Mouse (Mus musculus) ES-E14 (cell line): ENCODE results near the gene Chac2. TPM values are rescaled to one million over a fixed set of nuclear protein-coding genes. Genes with fewer than 3 reads are reported as not detected.

Source experiments
- DNase-seq: peaks from one replicate; pipeline ENCODE4 v3.0.0-alpha.2; 2013; ENCODE audit warnings: low read depth, low spot score
- H3K27ac ChIP-seq: 2 replicates; pipeline ENCODE4 v1.5.1; 2012; ENCODE audit warnings: low read depth, mild to moderate bottlenecking, low read length, moderate library complexity, mixed read lengths; ENCODE audit not compliant: poor library complexity, insufficient read depth, severe bottlenecking
- H3K36me3 ChIP-seq: 2 replicates; pipeline ENCODE4 v1.6.1; 2012; ENCODE audit warnings: mild to moderate bottlenecking, low read length, moderate library complexity, mixed read lengths; ENCODE audit not compliant: control insufficient read depth, poor library complexity, insufficient read depth, severe bottlenecking
- H3K4me1 ChIP-seq, 2 experiments: fragments of 150-350 bp in 1 of 2; sonication (generic) in 1 of 2; 2 replicates each; pipeline ENCODE4 v1.6.1; 2012; ENCODE audit warnings: low read length in 2 of 2, mild to moderate bottlenecking in 1 of 2, mixed read lengths in 1 of 2; ENCODE audit not compliant: control insufficient read depth in 2 of 2, insufficient read depth in 2 of 2, poor library complexity in 1 of 2
- H3K4me3 ChIP-seq, 2 experiments: fragments of 150-350 bp in 1 of 2; sonication (generic) in 1 of 2; 2 replicates each; pipeline ENCODE4 v1.5.1; 2012; ENCODE audit warnings: low read length in 2 of 2, low read depth in 1 of 2, mild to moderate bottlenecking in 1 of 2, mixed read lengths in 1 of 2; ENCODE audit not compliant: insufficient read depth in 1 of 2, poor library complexity in 1 of 2, severe bottlenecking in 1 of 2
- H3K9ac ChIP-seq: 2 replicates; pipeline ENCODE4 v1.6.1; 2012; ENCODE audit warnings: low read depth, mild to moderate bottlenecking, low read length, mixed read lengths; ENCODE audit not compliant: poor library complexity, insufficient read depth, severe bottlenecking
- H3K9me3 ChIP-seq: fragments of 150-350 bp; sonication (generic); 2 replicates; pipeline ENCODE4 v1.6.1; 2012; ENCODE audit warnings: low read depth, mild to moderate bottlenecking, low read length; ENCODE audit not compliant: control insufficient read depth, insufficient read depth
- CHD2 ChIP-seq: IDR thresholded peaks from 2 replicates; pipeline ENCODE4 v1.6.1; 2014; ENCODE audit warnings: mild to moderate bottlenecking, low read depth, low read length, inconsistent platforms
- HCFC1 ChIP-seq: IDR thresholded peaks from 2 replicates; pipeline ENCODE4 v1.6.1; 2012; ENCODE audit warnings: low read length, inconsistent platforms, borderline replicate concordance; ENCODE audit not compliant: insufficient read depth
- MAFK ChIP-seq: IDR thresholded peaks from 2 replicates; pipeline ENCODE4 v1.6.1; 2014; ENCODE audit warnings: mild to moderate bottlenecking, low read depth, low read length, inconsistent platforms; ENCODE audit not compliant: insufficient read depth
- ZC3H11A ChIP-seq: IDR thresholded peaks from 2 replicates; pipeline ENCODE4 v1.6.1; 2012; ENCODE audit warnings: low read depth, mild to moderate bottlenecking, inconsistent platforms, low read length, borderline replicate concordance
- ZNF384 ChIP-seq: IDR thresholded peaks from 2 replicates; pipeline ENCODE4 v1.6.1; 2012; ENCODE audit warnings: low read depth, low read length, inconsistent platforms
- in situ Hi-C, 2 experiments: fragments of 600-800 bp; cut with MboI; formaldehyde crosslinking; loops; one replicate each; pipeline ENCODE4 v1.15.1; 2025; ENCODE audit warnings: low sequenced_read_pairs in 2 of 2, inconsistent platforms in 1 of 2; ENCODE audit not compliant: unreplicated experiment in 2 of 2
- total RNA-seq: library from RNA; depleted of rRNA; stranded (reverse); fragments of 300-350 nt; gene quantifications from 2 replicates; pipeline ENCODE4 v1.2.3, GENCODE M21; 2012

The Chac2 gene
- total RNA-seq, 1 experiment, result 5.3 TPM

- no peak overlapping the region for H3K4me3 ChIP-seq
- no peak for TF ChIP-seq ZC3H11A
- no peak for TF ChIP-seq CHD2
- TF ChIP-seq MAFK, result no peak
- no peak for TF ChIP-seq HCFC1
- no peak for TF ChIP-seq ZNF384
- no peaks in the 10 kb centered on the region for H3K9me3 ChIP-seq
- no peaks in the 10 kb centered on the region for H3K4me1 ChIP-seq
- in situ Hi-C loops, result no loop called here
- H3K36me3 ChIP-seq, result no peaks in the 10 kb centered on the region
- no peak overlapping the region for H3K9ac ChIP-seq
- DNase-seq, result no peak
- H3K27ac ChIP-seq, result no peak overlapping the region
These were observed 15.2 kb upstream of the Chac2 start for GRCm38 (mm10) chr11:31001169-31001908.

DNA sequence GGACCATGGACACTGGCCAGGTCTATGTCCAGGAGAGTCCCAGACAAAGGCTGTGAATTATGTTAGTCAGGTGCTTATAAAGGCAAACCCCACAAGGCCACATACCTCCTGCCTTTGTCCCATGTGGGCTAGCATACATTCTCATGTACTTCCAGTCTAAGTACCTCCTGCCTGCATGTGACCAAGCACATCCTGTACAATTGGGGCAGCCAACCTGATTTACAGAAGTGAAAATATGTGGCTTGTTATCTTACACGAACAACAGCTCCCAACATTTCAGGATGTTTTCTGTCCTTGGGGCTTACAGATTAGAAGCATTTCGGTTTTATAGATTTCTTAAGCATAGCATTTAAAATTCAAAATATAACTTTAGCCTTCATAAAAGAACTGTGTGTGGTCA is 13.9 kb upstream of the Chac2 start:
- Histone ChIP-seq H3K9ac (no peak overlapping the region), H3K27ac (no peak overlapping the region), H3K4me3 (no peak overlapping the region), H3K36me3 (no peaks in the 10 kb centered on the region), H3K9me3 (no peaks in the 10 kb centered on the region), H3K4me1 (no peaks in the 10 kb centered on the region)
- TF ChIP-seq MAFK (no peak), CHD2 (no peak), ZNF384 (no peak), HCFC1 (no peak), ZC3H11A (no peak)
- no peak for DNase-seq
- in situ Hi-C loops, result no loop called here

- H3K36me3 ChIP-seq, result no peaks in the 10 kb centered on the region
- no peak overlapping the region for H3K9ac ChIP-seq
- TF ChIP-seq MAFK (no peak), HCFC1 (no peak), ZC3H11A (no peak), ZNF384 (no peak), CHD2 (no peak)
- no peak overlapping the region for H3K27ac ChIP-seq
- no peaks in the 10 kb centered on the region for H3K9me3 ChIP-seq
- no peak for DNase-seq
- no peak overlapping the region for H3K4me3 ChIP-seq
- H3K4me1 ChIP-seq, result no peaks in the 10 kb centered on the region
- in situ Hi-C loops, result no loop called here
These were observed 12.6 kb upstream of the Chac2 start for GRCm38 (mm10) chr11:30998704-30999103.

DNA sequence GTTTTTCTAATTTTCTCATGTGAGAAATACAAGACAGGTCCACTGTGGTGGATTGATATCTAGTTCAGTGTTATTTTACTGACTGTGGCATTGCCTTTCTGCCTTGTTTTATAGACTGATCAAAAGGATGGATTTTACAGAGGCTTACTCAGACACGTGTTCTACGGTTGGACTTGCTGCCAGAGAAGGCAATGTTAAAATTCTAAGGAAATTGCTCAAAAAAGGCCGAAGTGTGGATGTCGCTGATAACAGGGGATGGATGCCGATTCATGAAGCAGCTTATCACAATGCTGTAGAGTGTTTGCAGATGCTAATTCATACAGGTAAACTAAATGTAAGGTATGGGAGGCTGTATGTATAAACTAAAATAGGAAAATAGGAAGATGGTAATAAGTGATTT is 12.0 kb upstream of the Chac2 start:
- TF ChIP-seq HCFC1 (no peak), ZNF384 (no peak), ZC3H11A (no peak)
- H3K36me3 ChIP-seq, result no peaks in the 10 kb centered on the region
- in situ Hi-C loops, result no loop called here
- no peak for DNase-seq
- H3K9me3 ChIP-seq, result no peaks in the 10 kb centered on the region
- no peaks in the 10 kb centered on the region for H3K4me1 ChIP-seq
- no peak overlapping the region for H3K9ac ChIP-seq
- H3K27ac ChIP-seq, result no peak overlapping the region
- no peak overlapping the region for H3K4me3 ChIP-seq

DNA sequence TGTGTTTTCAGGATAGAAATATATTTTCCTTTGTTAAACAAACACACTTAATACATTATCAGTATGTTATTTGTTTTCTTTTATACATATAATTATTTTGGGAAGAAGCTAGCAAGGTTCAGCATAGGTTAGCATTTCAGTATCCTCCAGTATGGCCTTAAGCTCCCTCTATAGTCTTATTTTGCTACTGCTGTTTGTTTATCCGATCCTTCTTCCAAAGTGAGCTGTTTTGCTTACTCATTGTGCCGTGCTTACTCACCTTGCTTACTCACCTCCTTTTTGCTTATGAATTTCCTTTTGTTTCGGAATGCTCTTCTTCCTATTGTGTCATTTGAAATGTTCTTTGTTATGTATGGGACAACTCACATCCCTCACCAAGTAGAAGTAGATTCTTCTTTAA is 10.5 kb upstream of the Chac2 start:
- Histone ChIP-seq H3K36me3 (no peaks in the 10 kb centered on the region), H3K9ac (no peak overlapping the region), H3K4me1 (no peaks in the 10 kb centered on the region), H3K9me3 (no peaks in the 10 kb centered on the region), H3K27ac (no peak overlapping the region), H3K4me3 (no peak overlapping the region)
- DNase-seq, result no peak
- in situ Hi-C loops, result no loop called here
- TF ChIP-seq ZC3H11A (no peak), MAFK (0 out of 2 replicates have a peak, but pooled peaks have one; percentile 9)
